9 mouse cellular contexts compared by ENCODE assay signal in genomic region chr6:47239376-47239921, GRCm38 (mm10).
DNase-seq lines count a peak whose midpoint lies in the region; ATAC-seq and TF ChIP-seq lines count a peak whose summit lies in the region.
"Had no signal": no experiment of that assay in that cellular context is flagged by ENCODE, and none has a peak within 500 bp of the region (broad histone marks: within the 10 kb centered on the region; RNA-seq: fewer than 3 reads in every experiment).

No protein-coding gene starts in this region.

- H3K9ac ChIP-seq in forebrain, postnatal 0 days, result no peak overlapping the region
- H3K9ac ChIP-seq in stomach, embryonic 14.5 days (replicated peaks; ENCODE audit: low read depth, low read length), result no peak overlapping the region
- H3K9ac ChIP-seq: heart, embryonic 13.5 days had no signal

- H3K27me3 ChIP-seq in forebrain, postnatal 0 days (ENCODE audit: insufficient read depth, low read length), result no peaks in the 10 kb centered on the region
- no peaks in the 10 kb centered on the region for H3K27me3 ChIP-seq in stomach, embryonic 14.5 days (ENCODE audit: control insufficient read depth, insufficient read depth, low read length)
- H3K27me3 ChIP-seq: heart, embryonic 13.5 days had no signal

- no peak for TF ChIP-seq CTCF in forebrain, postnatal 0 days (IDR thresholded peaks at IDR 0.05; ENCODE audit: low read depth)

- no peaks in the 10 kb centered on the region for H3K36me3 ChIP-seq in forebrain, postnatal 0 days (ENCODE audit: insufficient read depth)
- no peaks in the 10 kb centered on the region for H3K36me3 ChIP-seq in stomach, embryonic 14.5 days (ENCODE audit: control insufficient read depth, insufficient read depth, low read length)
- H3K36me3 ChIP-seq: heart, embryonic 13.5 days had no signal

- peak; percentile 84 for ATAC-seq in forebrain, postnatal 0 days
- ATAC-seq in stomach, embryonic 14.5 days (ENCODE audit: insufficient number of reproducible peaks, insufficient read depth, low FRiP score, low read depth), result peak; percentile 19; the same call in 1 of the 2 replicates

- H3K9me3 ChIP-seq in forebrain, postnatal 0 days (ENCODE audit: low read length), result no peaks in the 10 kb centered on the region
- no peaks in the 10 kb centered on the region for H3K9me3 ChIP-seq in stomach, embryonic 14.5 days (ENCODE audit: control insufficient read depth, low read depth, low read length)
- H3K9me3 ChIP-seq: heart, embryonic 13.5 days had no signal

- WGBS in forebrain, postnatal 0 days, result 9% methylated on average over 3 of the region's 3 CpGs
- 40% methylated on average over 3 of the region's 3 CpGs for WGBS in stomach, embryonic 14.5 days

- intact Hi-C loops in left cerebral cortex, postnatal 4 days (cut with DNase I), result no loop called here

- no peak overlapping the region for H3K4me2 ChIP-seq in forebrain, postnatal 0 days (ENCODE audit: low read depth)
- H3K4me2 ChIP-seq in stomach, embryonic 14.5 days (replicated peaks; ENCODE audit: low read depth, low read length), result no peak overlapping the region
- H3K4me2 ChIP-seq: heart, embryonic 13.5 days had no signal

- H3K27ac ChIP-seq in forebrain, postnatal 0 days (ENCODE audit: low read depth, low read length), result peak overlapping the region; percentile 51
- no peak overlapping the region for H3K27ac ChIP-seq in stomach, embryonic 14.5 days (ENCODE audit: low read length)
- H3K27ac ChIP-seq: heart, embryonic 13.5 days had no signal

- peak; percentile 9 to 14 for DNase-seq in cerebellum, postnatal 25 days
- DNase-seq in cerebellum, adult 8-10 months, result no peak
- DNase-seq in forebrain, postnatal 0 days, result peak; percentile 58
- peak; percentile 17 for DNase-seq in left cerebral cortex, postnatal 4 days
- no peak for DNase-seq in kidney, postnatal 36 days
- DNase-seq in testis, postnatal 14 days (ENCODE audit: low spot score), result no peak
- no peak for DNase-seq in lung, adult 18-20 months

- H3K4me3 ChIP-seq in forebrain, postnatal 0 days (ENCODE audit: low read depth, low read length), result no peak overlapping the region
- no peak overlapping the region for H3K4me3 ChIP-seq in stomach, embryonic 14.5 days (ENCODE audit: low read depth, low read length)
- H3K4me3 ChIP-seq: heart, embryonic 13.5 days had no signal

- H3K4me1 ChIP-seq in forebrain, postnatal 0 days (ENCODE audit: insufficient read depth), result 0 out of 2 replicates have a peak, but pooled peaks cover 8% of the 10 kb centered on the region
- H3K4me1 ChIP-seq in stomach, embryonic 14.5 days (ENCODE audit: control insufficient read depth, insufficient read depth, low read length), result peaks cover 7% of the 10 kb centered on the region; the same call in 1 of the 2 replicates

Comparison
In these comparisons a context has a peak if more than half of its experiments do, and no peak if none do; other contexts are left out.
1. DNase-seq: peak in cerebellum, postnatal 25 days (2 of 2), forebrain, postnatal 0 days (single experiment) and left cerebral cortex, postnatal 4 days (single experiment); none in cerebellum, adult 8-10 months (single experiment), kidney, postnatal 36 days (0 of 2), testis, postnatal 14 days (single experiment) and lung, adult 18-20 months (0 of 2).